Mouse (Mus musculus): ENCODE data around the gene Reln. TPM values are rescaled to one million over a fixed set of nuclear protein-coding genes. Genes with fewer than 3 reads are reported as not detected.

Reln gene
- polyA plus RNA-seq, 1 experiment from 2014 or later, result 2.4 TPM

GRCm38 (mm10) chr5:22195352-22195941 lies 149.1 kb downstream of the Reln start:
- Histone ChIP-seq H3K9me3 (ENCODE audit: low read length) (no peaks in the 10 kb centered on the region), H3K4me1 (ENCODE audit: insufficient read depth, low read depth, low read length) (no peaks in the 10 kb centered on the region), H3K9ac (replicated peaks; ENCODE audit: low read depth) (no peak overlapping the region), H3K27ac (ENCODE audit: low read length) (no peak overlapping the region), H3K4me2 (replicated peaks; ENCODE audit: low read depth, low read length) (no peak overlapping the region), H3K36me3 (ENCODE audit: insufficient read depth, low read length) (no peaks in the 10 kb centered on the region), H3K4me3 (ENCODE audit: low read depth, low read length) (no peak overlapping the region), H3K27me3 (replicated peaks; ENCODE audit: insufficient read depth, low read length) (no peaks in the 10 kb centered on the region)
- no peak for ATAC-seq
- TF ChIP-seq EP300 (IDR thresholded peaks at IDR 0.05) (no peak), CTCF (IDR thresholded peaks at IDR 0.05) (no peak)
- no peak for DNase-seq (ENCODE audit: low spot score)
- 44% methylated on average over 8 of the region's 8 CpGs for WGBS

DNA sequence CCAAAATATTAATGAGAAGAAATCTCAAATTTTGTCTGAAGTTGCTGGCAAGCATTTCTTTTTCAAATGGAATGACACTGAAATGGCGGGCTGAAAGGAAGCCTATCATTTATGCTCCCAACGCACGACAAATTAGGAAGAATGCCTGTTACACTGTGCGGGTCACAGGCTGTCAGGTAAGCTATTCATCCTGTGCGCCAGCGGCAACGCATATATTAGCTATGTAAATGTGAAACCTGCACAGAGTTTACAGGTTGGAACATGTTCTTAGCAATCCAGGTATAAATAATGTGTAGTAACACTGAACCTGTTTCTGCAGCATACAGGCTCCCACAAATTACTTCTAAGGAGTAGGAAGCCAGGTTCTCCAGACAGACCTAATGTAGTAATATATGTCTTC lies 152.7 kb downstream of the Reln start:
- no peaks in the 10 kb centered on the region for H3K36me3 ChIP-seq (ENCODE audit: insufficient read depth, low read length)
- no peak overlapping the region for H3K27ac ChIP-seq (ENCODE audit: low read length)
- TF ChIP-seq CTCF (IDR thresholded peaks at IDR 0.05) (no peak), EP300 (IDR thresholded peaks at IDR 0.05) (no peak)
- H3K27me3 ChIP-seq (replicated peaks; ENCODE audit: insufficient read depth, low read length), result no peaks in the 10 kb centered on the region
- DNase-seq (ENCODE audit: low spot score) (no peak), ATAC-seq (no peak)
- H3K4me3 ChIP-seq (ENCODE audit: low read depth, low read length), result no peak overlapping the region
- H3K4me1 ChIP-seq (ENCODE audit: insufficient read depth, low read depth, low read length), result no peaks in the 10 kb centered on the region
- no peak overlapping the region for H3K9ac ChIP-seq (replicated peaks; ENCODE audit: low read depth)
- 85% methylated on average over 7 of the region's 7 CpGs for WGBS
- H3K9me3 ChIP-seq (ENCODE audit: low read length), result no peaks in the 10 kb centered on the region
- no peak overlapping the region for H3K4me2 ChIP-seq (replicated peaks; ENCODE audit: low read depth, low read length)

- no peak for DNase-seq (ENCODE audit: low spot score)
- no peak overlapping the region for H3K9ac ChIP-seq (replicated peaks; ENCODE audit: low read depth)
Measured at GRCm38 (mm10) chr5:22190333-22190732, 154.2 kb downstream of the Reln start.

DNA sequence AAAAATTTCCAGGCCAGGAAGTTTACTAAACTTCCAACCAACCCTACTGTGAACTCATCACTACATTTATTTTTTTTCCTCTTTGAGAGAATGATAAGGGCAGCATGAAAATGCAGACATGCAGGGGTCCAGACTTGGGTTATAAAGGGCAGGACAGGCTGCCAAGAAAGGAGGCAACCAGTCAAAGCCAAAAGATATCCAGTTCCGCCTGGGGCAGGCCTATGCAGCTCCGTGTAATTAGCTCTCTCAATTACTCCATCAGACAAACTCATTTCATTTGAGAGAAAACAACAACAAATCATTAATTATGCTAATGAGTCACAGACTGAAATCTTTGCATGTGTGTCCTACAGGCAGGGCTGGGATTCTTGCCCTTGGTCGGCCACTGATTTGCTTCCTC lies 156.9 kb downstream of the Reln start:
- H3K4me1 ChIP-seq (ENCODE audit: insufficient read depth, low read depth, low read length), result no peaks in the 10 kb centered on the region
- no peaks in the 10 kb centered on the region for H3K9me3 ChIP-seq (ENCODE audit: low read length)
- no peak for DNase-seq (ENCODE audit: low spot score)
- TF ChIP-seq EP300 (IDR thresholded peaks at IDR 0.05) (no peak), CTCF (IDR thresholded peaks at IDR 0.05) (no peak)
- H3K36me3 ChIP-seq (ENCODE audit: insufficient read depth, low read length), result no peaks in the 10 kb centered on the region
- H3K9ac ChIP-seq (replicated peaks; ENCODE audit: low read depth), result no peak overlapping the region
- H3K27me3 ChIP-seq (replicated peaks; ENCODE audit: insufficient read depth, low read length), result no peaks in the 10 kb centered on the region
- no peak overlapping the region for H3K4me3 ChIP-seq (ENCODE audit: low read depth, low read length)
- WGBS, result 56% methylated on average over 3 of the region's 3 CpGs
- H3K4me2 ChIP-seq (replicated peaks; ENCODE audit: low read depth, low read length), result no peak overlapping the region
- ATAC-seq, result no peak
- H3K27ac ChIP-seq (ENCODE audit: low read length), result no peak overlapping the region

More at GRCm38 (mm10) chr5:22190333-22190732, 154.2 kb downstream of the Reln start:
- H3K4me2 ChIP-seq (replicated peaks; ENCODE audit: low read depth, low read length), result no peak overlapping the region
- WGBS, result 59% methylated on average over 3 of the region's 3 CpGs
- ATAC-seq, result no peak
- no peaks in the 10 kb centered on the region for H3K4me1 ChIP-seq (ENCODE audit: insufficient read depth, low read depth, low read length)
- no peaks in the 10 kb centered on the region for H3K9me3 ChIP-seq (ENCODE audit: low read length)
- TF ChIP-seq EP300 (IDR thresholded peaks at IDR 0.05) (no peak), CTCF (IDR thresholded peaks at IDR 0.05) (no peak)
- no peaks in the 10 kb centered on the region for H3K36me3 ChIP-seq (ENCODE audit: insufficient read depth, low read length)
- no peaks in the 10 kb centered on the region for H3K27me3 ChIP-seq (replicated peaks; ENCODE audit: insufficient read depth, low read length)
- no peak overlapping the region for H3K27ac ChIP-seq (ENCODE audit: low read length)
- H3K4me3 ChIP-seq (ENCODE audit: low read depth, low read length), result no peak overlapping the region

- ATAC-seq, result no peak
- 43% methylated on average over 5 of the region's 5 CpGs for WGBS
- Histone ChIP-seq H3K27me3 (replicated peaks; ENCODE audit: insufficient read depth, low read length) (no peaks in the 10 kb centered on the region), H3K27ac (ENCODE audit: low read length) (no peak overlapping the region), H3K36me3 (ENCODE audit: insufficient read depth, low read length) (no peaks in the 10 kb centered on the region), H3K9ac (replicated peaks; ENCODE audit: low read depth) (no peak overlapping the region), H3K4me2 (replicated peaks; ENCODE audit: low read depth, low read length) (no peak overlapping the region), H3K4me3 (ENCODE audit: low read depth, low read length) (no peak overlapping the region), H3K4me1 (ENCODE audit: insufficient read depth, low read depth, low read length) (no peaks in the 10 kb centered on the region), H3K9me3 (ENCODE audit: low read length) (no peaks in the 10 kb centered on the region)
- no peak for DNase-seq (ENCODE audit: low spot score)
- no peak for TF ChIP-seq EP300 (IDR thresholded peaks at IDR 0.05)
- no peak for TF ChIP-seq CTCF (IDR thresholded peaks at IDR 0.05)
Measured at GRCm38 (mm10) chr5:22176480-22176879, 168.0 kb downstream of the Reln start.

- Histone ChIP-seq H3K4me1 (ENCODE audit: insufficient read depth, low read depth, low read length) (no peaks in the 10 kb centered on the region), H3K4me2 (replicated peaks; ENCODE audit: low read depth, low read length) (no peak overlapping the region), H3K4me3 (ENCODE audit: low read depth, low read length) (no peak overlapping the region), H3K9ac (replicated peaks; ENCODE audit: low read depth) (no peak overlapping the region), H3K27ac (ENCODE audit: low read length) (no peak overlapping the region), H3K27me3 (replicated peaks; ENCODE audit: insufficient read depth, low read length) (no peaks in the 10 kb centered on the region), H3K36me3 (ENCODE audit: insufficient read depth, low read length) (no peaks in the 10 kb centered on the region), H3K9me3 (ENCODE audit: low read length) (no peaks in the 10 kb centered on the region)
- WGBS, result 74% methylated on average over 5 of the region's 5 CpGs
- no peak for ATAC-seq
- TF ChIP-seq EP300 (IDR thresholded peaks at IDR 0.05), result no peak
- no peak for TF ChIP-seq CTCF (IDR thresholded peaks at IDR 0.05)
- no peak for DNase-seq (ENCODE audit: low spot score)
Measured at GRCm38 (mm10) chr5:22171336-22171735, 173.2 kb downstream of the Reln start.
